In the genomic region with DNA sequence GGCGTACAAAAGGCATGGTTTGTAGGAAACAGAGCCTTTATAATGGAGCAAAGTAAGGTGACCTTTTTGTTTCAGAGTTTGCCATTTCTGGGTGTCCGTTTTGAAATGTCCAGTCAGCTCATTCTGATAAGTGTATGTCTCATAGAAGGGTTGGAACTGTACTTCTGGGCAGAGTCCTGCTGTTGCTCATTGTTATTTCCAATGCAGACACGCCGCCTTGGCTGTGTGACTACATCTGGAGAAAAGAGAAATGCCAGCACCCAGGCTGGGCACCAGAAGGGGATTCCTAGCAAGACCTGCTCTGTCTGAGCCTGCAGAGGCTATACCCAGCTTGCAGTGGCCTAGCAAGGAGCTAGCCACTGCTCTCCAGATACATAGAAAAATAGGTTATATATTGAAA, we compare ENCODE assay signal across 28 mouse cellular contexts. TPM values are rescaled to one million over a fixed set of nuclear protein-coding genes. Genes with fewer than 3 reads are reported as not detected.
DNase-seq lines count a peak whose midpoint lies in the region; ATAC-seq and TF ChIP-seq lines count a peak whose summit lies in the region.
"Had no signal": no experiment of that assay in that cellular context is flagged by ENCODE, and none has a peak within 500 bp of the region (broad histone marks: within the 10 kb centered on the region; RNA-seq: fewer than 3 reads in every experiment).

No protein-coding gene starts in this region.

- WGBS in stomach, postnatal 0 days, result 81% methylated on average over 4 of the region's 4 CpGs

- H3K9me3 ChIP-seq in stomach, postnatal 0 days (ENCODE audit: control insufficient read depth, low read length), result no peaks in the 10 kb centered on the region
- H3K9me3 ChIP-seq: embryonic facial prominence, embryonic 13.5 days; embryonic facial prominence, embryonic 15.5 days; forebrain, embryonic 10.5 days; forebrain, embryonic 12.5 days; G1E had no signal

- intact Hi-C loops in heart, postnatal 36 days (cut with DNase I), result no loop called here

- no peaks in the 10 kb centered on the region for H3K36me3 ChIP-seq in stomach, postnatal 0 days (ENCODE audit: control insufficient read depth, insufficient read depth, low read length)
- H3K36me3 ChIP-seq: embryonic facial prominence, embryonic 13.5 days; embryonic facial prominence, embryonic 15.5 days; forebrain, embryonic 10.5 days; forebrain, embryonic 12.5 days had no signal

- no peak overlapping the region for H3K4me3 ChIP-seq in bone marrow macrophage, adult 2 months (ENCODE audit: insufficient read depth, low read length)
- no peak overlapping the region for H3K4me3 ChIP-seq in stomach, postnatal 0 days (ENCODE audit: low read depth, low read length)
- H3K4me3 ChIP-seq: embryonic facial prominence, embryonic 13.5 days; embryonic facial prominence, embryonic 15.5 days; erythroblast, embryonic 14.5 days; forebrain, embryonic 10.5 days; forebrain, embryonic 12.5 days had no signal

- peak overlapping the region; percentile 63 for H3K27ac ChIP-seq in bone marrow macrophage, adult 2 months (ENCODE audit: insufficient read depth, low read depth, low read length)
- no peak overlapping the region for H3K27ac ChIP-seq in stomach, postnatal 0 days (replicated peaks)
- H3K27ac ChIP-seq: embryonic facial prominence, embryonic 13.5 days; embryonic facial prominence, embryonic 15.5 days; forebrain, embryonic 10.5 days; forebrain, embryonic 12.5 days had no signal

- TF ChIP-seq EP300 in stomach, postnatal 0 days (optimal IDR thresholded peaks at IDR 0.05), result no peak

- no peaks in the 10 kb centered on the region for H3K27me3 ChIP-seq in stomach, postnatal 0 days (ENCODE audit: control insufficient read depth, insufficient read depth, low read length)
- H3K27me3 ChIP-seq: CH12.LX; embryonic facial prominence, embryonic 13.5 days; embryonic facial prominence, embryonic 15.5 days; forebrain, embryonic 12.5 days; Patski had no signal

- no peak overlapping the region for H3K9ac ChIP-seq in stomach, postnatal 0 days (ENCODE audit: low read length)
- H3K9ac ChIP-seq: embryonic facial prominence, embryonic 13.5 days; embryonic facial prominence, embryonic 15.5 days; forebrain, embryonic 12.5 days had no signal

- no peak overlapping the region for H3K4me2 ChIP-seq in stomach, postnatal 0 days (replicated peaks; ENCODE audit: low read depth)
- H3K4me2 ChIP-seq: embryonic facial prominence, embryonic 13.5 days; embryonic facial prominence, embryonic 15.5 days; forebrain, embryonic 12.5 days had no signal

- TF ChIP-seq CTCF in bone marrow macrophage, adult 2 months (IDR thresholded peaks at IDR 0.05; ENCODE audit: low read depth, low read length), result no peak
- TF ChIP-seq CTCF in stomach, postnatal 0 days (IDR thresholded peaks at IDR 0.05; ENCODE audit: low read depth), result no peak

- TF ChIP-seq POLR2A in bone marrow macrophage, adult 2 months (IDR thresholded peaks at IDR 0.05; ENCODE audit: borderline replicate concordance, low read depth, low read length), result no peak

- peak; percentile 53; the same call in 1 of the 2 replicates for ATAC-seq in stomach, postnatal 0 days (ENCODE audit: low FRiP score, low TSS enrichment)
- ATAC-seq: activated CD4-positive, CD25-positive, alpha-beta regulatory T cell, adult 4 months; CD4-positive, CD25-positive, alpha-beta regulatory T cell, adult 4 months; forebrain, embryonic 14.5 days; forebrain, embryonic 16.5 days; Patski had no signal

- peak; percentile 64 for DNase-seq in heart, adult 11 months
- DNase-seq in heart, postnatal 36 days, result no peak
- DNase-seq in stomach, postnatal 0 days (ENCODE audit: low spot score), result no peak
- DNase-seq in ovary, adult 18-20 months (ENCODE audit: low spot score), result no peak
- DNase-seq: adrenal gland, adult 8-10 months; adrenal gland, postnatal 14 days; adrenal gland, postnatal 36 days; B cell, adult 2 months; cerebellum, adult 11 months; cerebellum, adult 18-20 months; cerebellum, adult 8-10 months; cerebellum, adult 9-11 months; cerebellum, postnatal 14 days; cerebellum, postnatal 36 days; embryo, embryonic 11 days had no signal

- H3K4me1 ChIP-seq in bone marrow macrophage, adult 2 months (ENCODE audit: control insufficient read depth, insufficient read depth, low read length), result peaks cover 27% of the 10 kb centered on the region
- H3K4me1 ChIP-seq in stomach, postnatal 0 days (replicated peaks; ENCODE audit: control insufficient read depth, insufficient read depth), result no peaks in the 10 kb centered on the region
- H3K4me1 ChIP-seq: forebrain, embryonic 12.5 days had no signal

RNA-seq across cellular contexts. Expression of gene Gadd45a, which starts 43.9 kb away (rescaled TPM):
- 10 to 100 TPM; 23.4 to 25.7 TPM for total RNA-seq in heart, postnatal 36 days (2021)
- polyA plus RNA-seq in bone marrow macrophage, adult 2 months (2012; ENCODE audit: insufficient read depth, insufficient read length, missing spikeins), result 11.6 and 14.6 TPM in 2 replicates
- 23.0 and 26.2 TPM in 2 replicates for polyA plus RNA-seq in stomach, postnatal 0 days (2015; fragmentation: Nextera tagmentation; extraction: Ambion mirVana)
